8 mouse cellular contexts compared by ENCODE assay signal in the genomic region with DNA sequence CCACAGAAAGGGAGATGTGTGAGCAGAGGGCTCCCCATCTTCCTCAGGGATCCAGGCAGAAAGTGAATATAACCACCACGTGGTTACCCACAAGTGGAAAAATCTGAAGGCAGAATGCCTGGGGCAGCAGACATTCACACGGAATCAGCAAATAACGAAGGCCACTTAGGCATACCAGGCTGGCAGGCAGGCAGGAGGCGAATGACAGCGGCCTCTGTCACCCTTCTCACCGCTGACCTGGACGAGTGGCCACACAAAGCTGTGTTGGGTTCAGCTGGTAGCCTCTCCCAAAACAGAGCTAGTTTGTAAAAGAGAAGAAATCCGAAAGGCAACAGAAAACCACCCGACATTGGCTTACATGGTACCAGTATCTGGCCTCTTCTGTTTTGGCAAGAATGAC. TPM values are rescaled to one million over a fixed set of nuclear protein-coding genes. Genes with fewer than 3 reads are reported as not detected.
A peak's percentile ranks its signal among the peaks of the same experiment; 100 is the strongest.
DNase-seq lines count a peak whose midpoint lies in the region; ATAC-seq and TF ChIP-seq lines count a peak whose summit lies in the region.

No protein-coding gene starts in this region.

- peak overlapping the region; percentile 81 for H3K4me3 ChIP-seq in gastrocnemius, adult 2 months
- H3K4me3 ChIP-seq in bone marrow macrophage, adult 2 months (ENCODE audit: insufficient read depth, low read length) = peak overlapping the region; percentile 80
- peak overlapping the region; percentile 66 for H3K4me3 ChIP-seq in hindbrain, embryonic 14.5 days (replicated peaks; ENCODE audit: low read length)
- H3K4me3 ChIP-seq in megakaryocyte, embryonic 14.5 days (replicated peaks) = peak overlapping the region; percentile 99

- no peak for TF ChIP-seq CTCF in gastrocnemius, adult 2 months (IDR thresholded peaks at IDR 0.05)
- TF ChIP-seq CTCF in bone marrow macrophage, adult 2 months (IDR thresholded peaks at IDR 0.05; ENCODE audit: low read depth, low read length) = no peak

- no peak for ATAC-seq in hindbrain, embryonic 14.5 days (ENCODE audit: low FRiP score)

- 16% methylated on average over 9 of the region's 9 CpGs for WGBS in hindbrain, embryonic 14.5 days

- no peaks in the 10 kb centered on the region for H3K36me3 ChIP-seq in hindbrain, embryonic 14.5 days (replicated peaks; ENCODE audit: control insufficient read depth, insufficient read depth)
- peaks cover 18% of the 10 kb centered on the region for H3K36me3 ChIP-seq in megakaryocyte, embryonic 14.5 days (replicated peaks; ENCODE audit: low read length)

- peak overlapping the region; percentile 76 for H3K9ac ChIP-seq in hindbrain, embryonic 14.5 days

- H3K27me3 ChIP-seq in hindbrain, embryonic 14.5 days (ENCODE audit: control insufficient read depth, insufficient read depth, low read length) = no peaks in the 10 kb centered on the region
- H3K27me3 ChIP-seq in megakaryocyte, embryonic 14.5 days (replicated peaks) = no peaks in the 10 kb centered on the region

- DNase-seq in gastrocnemius, adult 2 months = no peak
- DNase-seq in gastrocnemius, postnatal 36 days = no peak
- no peak for DNase-seq in hindbrain, embryonic 14.5 days (ENCODE audit: low spot score)
- no peak for DNase-seq in ovary, postnatal 14 days (ENCODE audit: low spot score)
- DNase-seq in thymus, postnatal 14 days = no peak
- DNase-seq in kidney, postnatal 4 days = no peak

- TF ChIP-seq POLR2A in bone marrow macrophage, adult 2 months (IDR thresholded peaks at IDR 0.05; ENCODE audit: borderline replicate concordance, low read depth, low read length) = no peak

- H3K4me2 ChIP-seq in hindbrain, embryonic 14.5 days (replicated peaks) = peak overlapping the region; percentile 85

- no peaks in the 10 kb centered on the region for H3K9me3 ChIP-seq in hindbrain, embryonic 14.5 days (ENCODE audit: control insufficient read depth, low read length)
- no peaks in the 10 kb centered on the region for H3K9me3 ChIP-seq in megakaryocyte, embryonic 14.5 days

- peak overlapping the region; percentile 90 for H3K27ac ChIP-seq in gastrocnemius, adult 2 months
- H3K27ac ChIP-seq in bone marrow macrophage, adult 2 months (ENCODE audit: insufficient read depth, low read depth, low read length) = peak overlapping the region; percentile 40
- no peak overlapping the region for H3K27ac ChIP-seq in hindbrain, embryonic 14.5 days

- intact Hi-C loops in gastrocnemius, adult 2 months (cut with DNase I) = no loop called here
- intact Hi-C loops in gastrocnemius, postnatal 36 days (cut with DNase I) = no loop called here

- peaks cover 15% of the 10 kb centered on the region for H3K4me1 ChIP-seq in bone marrow macrophage, adult 2 months (ENCODE audit: control insufficient read depth, insufficient read depth, low read length)
- peaks cover 21% of the 10 kb centered on the region; the same call in 1 of the 2 replicates for H3K4me1 ChIP-seq in hindbrain, embryonic 14.5 days (replicated peaks; ENCODE audit: control insufficient read depth, insufficient read depth, low read length)
- H3K4me1 ChIP-seq in megakaryocyte, embryonic 14.5 days = peaks cover 40% of the 10 kb centered on the region

RNA-seq across cellular contexts. Expression of a gene that starts 1.1 kb away (rescaled TPM):
- total RNA-seq in gastrocnemius, adult 2 months (2021) = under 1 TPM in 1 of 2 experiments, not detected in 1; 0.11 TPM
- total RNA-seq in gastrocnemius, postnatal 36 days (2021) = not detected
- polyA plus RNA-seq in bone marrow macrophage, adult 2 months (2012; ENCODE audit: insufficient read depth, insufficient read length, missing spikeins) = 0.25 TPM in 1 of 2 replicates, not detected in the other
- 2.3 and 4.2 TPM in 2 replicates for polyA plus RNA-seq in hindbrain, embryonic 14.5 days (2014; fragmentation: Nextera tagmentation; extraction: Ambion mirVana)
- not detected in 2 replicates for polyA plus RNA-seq in megakaryocyte, embryonic 14.5 days (2012; ENCODE audit: insufficient read depth, low replicate concordance)

RNA-seq across cellular contexts. Expression of a gene that starts 1.1 kb away (rescaled TPM):
- total RNA-seq in gastrocnemius, adult 2 months (2021) = under 1 TPM; 0.75 to 0.99 TPM
- under 1 TPM; 0.74 to 0.76 TPM for total RNA-seq in gastrocnemius, postnatal 36 days (2021)
- 7.9 and 8.3 TPM in 2 replicates for polyA plus RNA-seq in bone marrow macrophage, adult 2 months (2012; ENCODE audit: insufficient read depth, insufficient read length, missing spikeins)
- polyA plus RNA-seq in hindbrain, embryonic 14.5 days (2014; fragmentation: Nextera tagmentation; extraction: Ambion mirVana) = 4.1 and 5.4 TPM in 2 replicates
- polyA plus RNA-seq in megakaryocyte, embryonic 14.5 days (2012; ENCODE audit: insufficient read depth, low replicate concordance) = 2.1 and 2.3 TPM in 2 replicates

RNA-seq across cellular contexts. Expression of a gene that starts 19.5 kb away (rescaled TPM):
- not detected for total RNA-seq in gastrocnemius, adult 2 months (2021)
- total RNA-seq in gastrocnemius, postnatal 36 days (2021) = not detected
- polyA plus RNA-seq in bone marrow macrophage, adult 2 months (2012; ENCODE audit: insufficient read depth, insufficient read length, missing spikeins) = not detected in 2 replicates
- polyA plus RNA-seq in hindbrain, embryonic 14.5 days (2014; fragmentation: Nextera tagmentation; extraction: Ambion mirVana) = 0.46 and 1.1 TPM in 2 replicates
- not detected in 2 replicates for polyA plus RNA-seq in megakaryocyte, embryonic 14.5 days (2012; ENCODE audit: insufficient read depth, low replicate concordance)

RNA-seq across cellular contexts. Expression of a gene that starts 52.7 kb away (rescaled TPM):
- under 1 TPM; 0.51 to 0.73 TPM for total RNA-seq in gastrocnemius, adult 2 months (2021)
- under 1 TPM; 0.22 to 0.66 TPM for total RNA-seq in gastrocnemius, postnatal 36 days (2021)
- polyA plus RNA-seq in bone marrow macrophage, adult 2 months (2012; ENCODE audit: insufficient read depth, insufficient read length, missing spikeins) = 0.71 and 0.97 TPM in 2 replicates
- polyA plus RNA-seq in hindbrain, embryonic 14.5 days (2014; fragmentation: Nextera tagmentation; extraction: Ambion mirVana) = 1.2 and 1.3 TPM in 2 replicates
- polyA plus RNA-seq in megakaryocyte, embryonic 14.5 days (2012; ENCODE audit: insufficient read depth, low replicate concordance) = not detected in 2 replicates
